Mouse (Mus musculus) intestine, postnatal 0 days (tissue): ENCODE measurements around the gene 1810009A15Rik. TPM values are rescaled to one million over a fixed set of nuclear protein-coding genes. Genes with fewer than 3 reads are reported as not detected.
"Not testable (repeated sequence)": the region's sequence is repeated elsewhere in the genome, so short reads cannot be mapped to it uniquely, and the experiment has no call there.

Source experiments
- ATAC-seq: fragments of 200-750 bp; cut with Nextera tagmentation; 2 replicates; pipeline ENCODE4 v1.8.0; 2017; ENCODE audit warnings: mild to moderate bottlenecking, moderate TSS enrichment, moderate library complexity
- H3K27ac ChIP-seq: fragments of 300-500 bp; sonication (generic); 2 replicates; pipeline ENCODE4 v1.5.1; 2014; ENCODE audit warnings: mild to moderate bottlenecking, low read depth, low read length, moderate library complexity
- H3K27me3 ChIP-seq: fragments of 300-500 bp; sonication (generic); replicated peaks from 2 replicates; pipeline ENCODE4 v1.6.1; 2014; ENCODE audit warnings: low read length, mixed read lengths; ENCODE audit not compliant: control insufficient read depth, insufficient read depth
- H3K36me3 ChIP-seq: fragments of 300-500 bp; sonication (generic); 2 replicates; pipeline ENCODE4 v1.6.1; 2014; ENCODE audit warnings: mild to moderate bottlenecking, moderate library complexity; ENCODE audit not compliant: control insufficient read depth, insufficient read depth
- H3K4me1 ChIP-seq: fragments of 300-500 bp; sonication (generic); replicated peaks from 2 replicates; pipeline ENCODE4 v1.6.1; 2014; ENCODE audit warnings: antibody characterized with exemption, low read length, mixed read lengths; ENCODE audit not compliant: control insufficient read depth, insufficient read depth
- H3K4me2 ChIP-seq: fragments of 300-500 bp; sonication (generic); replicated peaks from 2 replicates; pipeline ENCODE4 v1.6.1; 2014; ENCODE audit warnings: low read depth, mild to moderate bottlenecking, moderate library complexity
- H3K4me3 ChIP-seq: fragments of 300-500 bp; sonication (generic); 2 replicates; pipeline ENCODE4 v1.5.1; 2014; ENCODE audit warnings: low read depth, low read length
- H3K9ac ChIP-seq: fragments of 300-500 bp; sonication (generic); 2 replicates; pipeline ENCODE4 v1.6.1; 2014; ENCODE audit warnings: mild to moderate bottlenecking, low read depth, low read length
- H3K9me3 ChIP-seq: fragments of 300-500 bp; sonication (generic); 2 replicates; pipeline ENCODE4 v1.6.1; 2016; ENCODE audit warnings: mixed run types; ENCODE audit not compliant: control insufficient read depth
- CTCF ChIP-seq: sonication (generic); IDR thresholded peaks from 2 replicates; pipeline ENCODE4 v1.5.1; 2016; ENCODE audit warnings: low read depth, mild to moderate bottlenecking, control low read depth, antibody characterized with exemption, moderate library complexity
- WGBS: fragments of 180-500 bp; shearing (Covaris S2); extraction: QIAGEN DNeasy Blood & Tissue Kit; methylation state at CpG from one replicate; pipeline ENCODE4 v1.1.7; 2014; 5-methylcytosine and 5-hydroxymethylcytosine counted together
- polyA plus RNA-seq: library from polyadenylated mRNA; unstranded; fragments of >200 nt; fragmentation: Nextera tagmentation; extraction: Ambion mirVana; gene quantifications from 2 replicates; pipeline ENCODE4 v1.2.1, GENCODE M21; 2015

The 1810009A15Rik gene
- polyA plus RNA-seq, 1 experiment from 2014 or later = 55.6 TPM

DNA sequence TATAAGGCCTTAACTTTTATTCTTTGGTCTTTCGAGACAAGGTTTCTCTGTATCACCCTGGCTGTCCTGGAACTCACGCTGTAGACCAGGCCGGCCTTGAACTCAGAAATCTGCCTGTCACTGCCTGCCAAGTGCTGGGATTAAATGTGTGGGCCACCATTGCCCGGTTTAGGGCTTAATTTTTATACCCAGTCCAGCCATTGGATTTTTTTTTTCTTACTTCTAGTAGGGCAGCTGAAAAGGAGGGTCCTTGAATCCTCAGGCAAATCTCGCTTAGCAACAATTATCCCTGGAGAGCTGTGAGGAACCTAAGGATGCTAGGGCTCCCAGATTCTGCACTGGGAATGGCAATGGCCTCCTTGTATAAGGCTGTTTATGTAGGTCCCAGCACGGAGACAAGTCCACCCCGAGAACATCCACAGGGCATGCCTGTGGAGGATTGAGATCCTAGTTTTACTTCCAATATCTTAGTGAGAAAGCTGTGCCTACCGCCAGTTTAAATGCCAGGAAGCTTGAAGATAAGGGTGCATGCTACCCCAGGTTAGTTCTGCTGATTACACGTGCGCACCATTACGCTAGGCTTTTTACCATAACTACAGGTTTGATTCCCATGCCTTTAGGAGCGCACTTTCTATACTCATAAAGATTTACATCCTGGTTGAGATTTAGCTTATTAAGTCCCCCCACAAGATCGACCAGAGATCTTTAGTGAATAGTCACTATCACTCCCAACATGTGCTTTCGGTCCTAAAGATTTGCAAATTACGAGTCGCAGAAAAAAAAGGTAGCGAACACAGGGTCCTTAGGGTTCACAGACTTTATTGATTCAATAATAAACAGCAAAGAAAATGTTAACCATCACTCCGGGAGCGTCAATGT, 829 bp upstream of the 1810009A15Rik start:
- peak overlapping the region; percentile 66 for H3K4me2 ChIP-seq
- peaks cover 11% of the 10 kb centered on the region for H3K36me3 ChIP-seq
- H3K4me1 ChIP-seq = 0 out of 2 replicates have a peak, but pooled peaks cover 3% of the 10 kb centered on the region
- WGBS = 15% methylated on average over 19 of the region's 19 CpGs
- H3K27ac ChIP-seq = peak overlapping the region; percentile 65; the same call in 1 of the 2 replicates
- H3K9ac ChIP-seq = peak overlapping the region; percentile 65
- no peaks in the 10 kb centered on the region for H3K9me3 ChIP-seq
- no peak for TF ChIP-seq CTCF
- H3K27me3 ChIP-seq = no peaks in the 10 kb centered on the region
- ATAC-seq = no peak
- H3K4me3 ChIP-seq = peak overlapping the region; percentile 67

DNA sequence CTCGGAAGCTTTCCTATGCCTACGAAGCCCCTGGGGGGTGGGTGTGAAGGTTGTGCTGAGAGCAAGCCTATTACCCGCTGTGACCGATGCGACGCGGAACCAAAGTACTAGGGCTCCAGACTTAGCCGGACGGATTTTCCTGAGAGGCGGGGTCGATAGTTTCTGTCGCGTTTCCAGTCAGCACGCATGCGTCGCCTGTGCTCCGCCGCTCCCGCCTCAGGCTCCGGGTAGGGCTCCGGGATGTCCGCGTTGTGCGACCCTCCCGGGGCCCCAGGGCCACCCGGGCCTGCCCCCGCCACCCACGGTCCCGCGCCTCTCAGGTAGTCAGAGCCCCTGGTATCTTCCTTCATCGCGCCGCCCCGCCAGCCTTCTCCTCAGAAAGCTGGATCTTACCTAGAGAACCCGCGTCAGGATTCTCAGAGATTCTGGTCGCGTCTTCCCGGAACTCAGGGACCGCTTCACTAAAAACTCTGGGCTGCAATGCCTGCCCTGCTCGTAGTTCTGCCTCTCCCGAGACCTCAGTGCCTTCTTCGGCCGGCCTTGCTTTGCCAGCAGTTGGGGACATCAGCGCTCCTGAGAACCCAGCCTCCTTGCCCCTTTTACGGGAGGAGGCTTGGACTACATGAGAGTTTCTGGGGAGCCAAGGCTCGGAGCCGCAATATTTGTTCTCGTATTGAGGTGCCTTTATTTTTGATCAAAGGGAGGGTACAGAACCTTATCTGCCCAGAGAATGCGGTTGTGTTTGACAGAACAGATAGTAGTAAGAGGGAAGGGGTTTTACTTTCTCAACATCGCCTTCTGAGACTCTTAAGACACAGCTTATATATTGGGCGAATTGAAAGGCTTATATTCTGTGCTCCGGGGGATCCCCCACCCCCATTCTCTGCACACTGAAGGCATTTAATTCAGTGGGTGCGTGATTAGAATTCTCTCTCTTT, 4.4 kb downstream of the 1810009A15Rik start, which contains the start of gene Ints5:
TSS of gene Ints5 (plus strand) at position 177 of the 938 bp plus-strand sequence.
- Histone ChIP-seq H3K27me3 (no peaks in the 10 kb centered on the region), H3K36me3 (peaks cover 24% of the 10 kb centered on the region), H3K4me1 (no peaks in the 10 kb centered on the region), H3K9ac (peak within 1 kb of the TSS; percentile 91), H3K9me3 (no peaks in the 10 kb centered on the region), H3K4me3 (peak within 1 kb of the TSS; percentile 93), H3K4me2 (peak within 1 kb of the TSS; percentile 73), H3K27ac (peak within 1 kb of the TSS; percentile 84)
- 1% methylated on average over 54 of the region's 54 CpGs for WGBS
- TF ChIP-seq CTCF = no peak
- ATAC-seq = peak; percentile 35

DNA sequence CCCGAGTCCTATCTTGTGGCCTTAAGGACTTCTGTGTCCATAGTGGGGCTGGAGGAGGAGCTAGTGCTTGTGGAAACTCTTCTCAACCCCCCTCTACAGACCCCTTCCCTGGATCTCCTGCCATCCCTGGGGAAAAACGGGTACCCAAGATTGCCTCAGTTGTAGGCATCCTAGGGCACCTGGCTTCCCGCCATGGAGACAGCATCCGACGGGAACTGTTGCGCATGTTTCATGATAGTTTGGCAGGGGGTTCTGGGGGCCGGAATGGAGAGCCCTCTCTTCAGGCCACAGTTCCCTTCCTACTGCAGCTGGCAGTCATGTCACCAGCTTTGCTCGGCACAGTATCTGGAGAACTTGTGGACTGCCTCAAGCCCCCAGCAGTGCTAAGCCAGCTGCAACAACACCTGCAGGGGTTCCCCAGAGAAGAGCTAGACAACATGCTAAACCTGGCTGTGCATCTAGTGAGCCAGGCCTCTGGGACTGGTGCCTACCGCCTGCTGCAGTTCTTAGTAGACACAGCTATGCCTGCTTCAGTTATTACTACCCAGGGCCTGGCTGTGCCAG, 6.8 kb downstream of the 1810009A15Rik start:
- H3K27me3 ChIP-seq = no peaks in the 10 kb centered on the region
- H3K9ac ChIP-seq = no peak overlapping the region
- H3K36me3 ChIP-seq = peaks cover 22% of the 10 kb centered on the region
- no peak for ATAC-seq
- no peaks in the 10 kb centered on the region for H3K4me1 ChIP-seq
- no peaks in the 10 kb centered on the region for H3K9me3 ChIP-seq
- no peak overlapping the region for H3K4me2 ChIP-seq
- WGBS = 88% methylated on average over 9 of the region's 9 CpGs
- no peak for TF ChIP-seq CTCF
- H3K27ac ChIP-seq = no peak overlapping the region
- H3K4me3 ChIP-seq = no peak overlapping the region

DNA sequence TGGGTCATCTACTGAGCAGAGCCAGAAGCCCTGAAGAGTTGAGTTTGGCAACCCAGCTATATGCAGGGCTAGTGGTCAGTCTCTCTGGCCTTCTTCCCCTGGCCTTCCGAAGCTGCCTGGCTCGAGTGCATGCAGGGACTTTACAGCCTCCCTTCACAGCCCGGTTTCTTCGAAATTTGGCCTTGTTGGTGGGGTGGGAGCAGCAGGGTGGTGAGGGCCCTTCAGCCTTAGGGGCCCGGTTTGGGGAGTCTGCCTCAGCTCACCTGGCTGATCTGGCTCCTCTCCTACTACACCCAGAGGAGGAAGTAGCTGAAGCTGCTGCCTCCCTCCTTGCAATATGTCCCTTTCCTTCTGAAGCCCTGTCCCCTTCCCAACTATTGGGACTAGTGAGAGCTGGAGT, 7.6 kb downstream of the 1810009A15Rik start:
- H3K4me3 ChIP-seq, H3K9me3 ChIP-seq, H3K9ac ChIP-seq, H3K4me2 ChIP-seq, ATAC-seq, H3K27me3 ChIP-seq, H3K27ac ChIP-seq, H3K4me1 ChIP-seq: not testable (repeated sequence)
- H3K36me3 ChIP-seq = peaks cover 14% of the 10 kb centered on the region; the same call in 1 of the 2 replicates
- WGBS = 66% methylated on average over 5 of the region's 5 CpGs

DNA sequence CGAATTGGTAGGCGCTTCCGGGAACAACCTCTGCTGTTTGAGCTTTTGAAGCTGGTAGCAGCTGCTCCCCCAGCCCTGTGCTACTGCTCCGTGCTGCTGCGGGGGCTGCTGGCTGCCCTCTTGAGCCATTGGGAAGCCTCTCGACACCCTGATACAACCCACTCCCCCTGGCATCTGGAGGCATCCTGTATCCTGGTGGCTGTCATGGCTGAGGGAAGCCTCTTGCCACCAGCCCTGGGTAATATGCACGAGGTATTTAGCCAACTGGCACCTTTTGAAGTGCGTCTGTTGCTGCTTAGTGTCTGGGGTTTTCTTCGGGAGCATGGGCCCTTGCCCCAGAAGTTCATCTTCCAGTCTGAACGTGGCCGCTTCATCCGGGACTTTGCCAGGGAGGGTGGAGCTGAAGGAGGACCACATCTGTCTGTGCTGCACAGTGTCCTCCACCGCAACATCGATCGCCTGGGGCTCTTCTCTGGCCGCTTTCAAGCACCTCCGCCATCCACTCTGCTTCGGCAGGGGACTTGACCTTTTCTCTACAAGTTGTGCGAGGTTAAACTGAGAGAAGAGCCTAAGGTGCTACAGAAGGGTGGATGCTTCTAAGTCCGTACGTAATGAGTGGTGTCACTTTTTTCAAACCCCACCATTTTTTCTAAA, 8.7 kb downstream of the 1810009A15Rik start:
- not testable (repeated sequence) for H3K27me3 ChIP-seq, H3K9me3 ChIP-seq, H3K4me1 ChIP-seq
- Histone ChIP-seq H3K4me2 (peak overlapping the region; percentile 80), H3K4me3 (peak overlapping the region; percentile 99), H3K9ac (peak overlapping the region; percentile 60), H3K27ac (peak overlapping the region; percentile 89), H3K36me3 (peaks cover 15% of the 10 kb centered on the region)
- 18% methylated on average over 21 of the region's 21 CpGs for WGBS
- ATAC-seq = peak; percentile 55
